Mouse (Mus musculus): ENCODE data around the gene Gm37240.

DNA sequence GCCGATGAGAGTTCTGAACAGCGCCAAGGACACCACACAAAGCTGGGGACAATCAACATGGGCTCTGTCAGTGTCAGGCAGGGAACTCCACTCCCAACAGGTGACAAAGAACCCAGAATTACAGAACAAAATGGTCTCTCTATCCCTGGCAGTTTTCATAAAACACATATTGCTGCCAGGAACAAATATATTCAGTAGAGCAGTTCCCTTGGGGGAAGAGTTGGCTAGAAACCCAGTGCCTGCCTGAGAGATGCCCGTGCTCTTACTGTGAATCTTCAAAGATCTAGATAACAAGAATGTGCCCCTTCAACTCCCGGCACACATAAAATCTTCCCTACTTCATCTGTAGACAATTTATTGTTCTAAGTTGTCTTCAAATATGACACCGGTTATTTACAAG lies 203.7 kb downstream of the Gm37240 start:
- TF ChIP-seq CTCF (IDR thresholded peaks at IDR 0.05; ENCODE audit: borderline replicate concordance, extremely low read depth, insufficient read depth, insufficient read length) (no peak), POLR2A (IDR thresholded peaks at IDR 0.05; ENCODE audit: borderline replicate concordance, extremely low read depth, insufficient read depth, insufficient read length, poor library complexity, severe bottlenecking) (no peak)
